Mouse (Mus musculus): ENCODE results near the gene Ccr8.

DNA sequence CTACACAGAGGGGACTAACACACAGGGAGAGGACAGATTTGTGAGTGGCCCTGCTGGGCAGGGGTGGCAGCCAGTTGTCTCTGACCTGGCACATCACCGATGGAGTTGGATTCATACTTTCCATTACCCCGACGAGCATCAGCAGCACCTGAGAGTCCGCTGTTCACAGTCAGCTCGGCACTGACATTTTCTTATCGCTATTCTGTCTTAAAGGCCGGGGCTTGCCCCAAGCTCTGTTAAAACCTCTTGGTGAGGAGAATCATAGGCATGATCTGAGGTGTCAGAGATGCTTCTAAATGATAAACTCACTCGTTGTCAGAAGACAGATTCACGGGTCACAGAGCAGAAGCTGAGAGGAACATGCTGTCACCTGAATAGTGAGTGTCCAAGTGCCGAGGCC lies 828 bp upstream of the Ccr8 start:
- TF ChIP-seq CTCF (IDR thresholded peaks at IDR 0.05; ENCODE audit: low read depth, low read length) (no peak), POLR2A (IDR thresholded peaks at IDR 0.05; ENCODE audit: borderline replicate concordance, low read depth, low read length) (no peak)
